Mouse (Mus musculus) embryo, embryonic 10.5 days (tissue): ENCODE measurements at regions not wholly inside any gene's neighbourhood (a gene's known extent, or its start where the extent isn't known, plus 50 kb on each side); places are given as distances from the start of the nearest gene placed in this dataset.
"Not testable (repeated sequence)": the region's sequence is repeated elsewhere in the genome, so short reads cannot be mapped to it uniquely, and the experiment has no call there.

ENCODE experiments used
- DNase-seq: peaks from one replicate; pipeline ENCODE4 v3.0.0-alpha.2; 2015; ENCODE audit warnings: low spot score

GRCm38 (mm10) chr6:107012938-107013511, 213.1 kb upstream of the Crbn start:
- peak; percentile 86 for DNase-seq

GRCm38 (mm10) chr6:107019126-107019525, 219.2 kb upstream of the Crbn start:
- DNase-seq: no peak

- DNase-seq: no peak
Observed at GRCm38 (mm10) chr6:107045177-107045576, 245.3 kb upstream of the Crbn start.

GRCm38 (mm10) chr6:107051604-107052003, 251.7 kb upstream of the Crbn start:
- DNase-seq: no peak

GRCm38 (mm10) chr6:107052180-107052579, 252.3 kb upstream of the Crbn start:
- no peak for DNase-seq

- no peak for DNase-seq
Observed at GRCm38 (mm10) chr6:107059001-107059765, 259.3 kb upstream of the Crbn start.

- no peak for DNase-seq
Observed at GRCm38 (mm10) chr6:107062886-107063565, 263.1 kb upstream of the Crbn start.

- no peak for DNase-seq
Observed at GRCm38 (mm10) chr6:107070441-107070840, 270.6 kb upstream of the Crbn start.

- no peak for DNase-seq
Observed at GRCm38 (mm10) chr6:107092600-107092999, 292.7 kb upstream of the Crbn start.

- DNase-seq: no peak
Observed at GRCm38 (mm10) chr6:107128716-107129115, 328.8 kb upstream of the Crbn start.

- no peak for DNase-seq
Observed at GRCm38 (mm10) chr6:107167736-107168491, 361.7 kb upstream of the Lrrn1 start.

GRCm38 (mm10) chr6:107218309-107218708, 311.3 kb upstream of the Lrrn1 start:
- DNase-seq: no peak

GRCm38 (mm10) chr6:107218721-107219120, 310.8 kb upstream of the Lrrn1 start:
- DNase-seq: no peak

GRCm38 (mm10) chr6:107222602-107223001, 307.0 kb upstream of the Lrrn1 start:
- DNase-seq: no peak

- DNase-seq: not testable (repeated sequence)
Observed at GRCm38 (mm10) chr6:107229843-107230242, 299.7 kb upstream of the Lrrn1 start.

- DNase-seq: no peak
Observed at GRCm38 (mm10) chr6:107237692-107238091, 291.9 kb upstream of the Lrrn1 start.

GRCm38 (mm10) chr6:107243981-107244380, 285.6 kb upstream of the Lrrn1 start:
- DNase-seq: peak; percentile 14

- no peak for DNase-seq
Observed at GRCm38 (mm10) chr6:107280348-107280747, 249.2 kb upstream of the Lrrn1 start.

GRCm38 (mm10) chr6:107290850-107291249, 238.7 kb upstream of the Lrrn1 start:
- DNase-seq: no peak

GRCm38 (mm10) chr6:107303676-107304369, 225.7 kb upstream of the Lrrn1 start:
- peak; percentile 36 for DNase-seq

- no peak for DNase-seq
Observed at GRCm38 (mm10) chr6:107319565-107319964, 210.0 kb upstream of the Lrrn1 start.

- DNase-seq: no peak
Observed at GRCm38 (mm10) chr6:107350503-107350902, 179.1 kb upstream of the Lrrn1 start.
